Mouse (Mus musculus): ENCODE results near the gene Ezr.
"Not testable (repeated sequence)": the region's sequence is repeated elsewhere in the genome, so short reads cannot be mapped to it uniquely, and the experiment has no call there.

- not testable (repeated sequence) for TF ChIP-seq CTCF, POLR2A (IDR thresholded peaks at IDR 0.05; ENCODE audit: insufficient read depth, low read depth, low read length)
Measured at GRCm38 (mm10) chr17:6706448-6706847, 76.1 kb downstream of the Ezr start.

Data from olfactory bulb, adult 2 months (tissue).